13 mouse cellular contexts compared by ENCODE assay signal in genomic region chr8:24725630-24726029, GRCm38 (mm10). TPM values are rescaled to one million over a fixed set of nuclear protein-coding genes. Genes with fewer than 3 reads are reported as not detected.
A peak's percentile ranks its signal among the peaks of the same experiment; 100 is the strongest.
DNase-seq lines count a peak whose midpoint lies in the region; ATAC-seq lines count a peak whose summit lies in the region.
"Had no signal": no experiment of that assay in that cellular context is flagged by ENCODE, and none has a peak within 500 bp of the region (broad histone marks: within the 10 kb centered on the region; RNA-seq: fewer than 3 reads in every experiment).

Gene Adam3 (minus strand): TSS chr8:24725852.

- DNase-seq in layer of hippocampus, adult 9-11 months, result peak; percentile 5
- DNase-seq in layer of hippocampus, postnatal 25 days (ENCODE audit: extremely low spot score in 1 of 2, low spot score in 1 of 2), result no peak
- peak; percentile 12 for DNase-seq in R1 (ENCODE audit: low read depth, low spot score)
- DNase-seq in lung, postnatal 36 days, result peak; percentile 25
- no peak for DNase-seq in adrenal gland, postnatal 4 days (ENCODE audit: low spot score in 2 of 2)
- no peak for DNase-seq in gastrocnemius, postnatal 4 days (ENCODE audit: low spot score in 2 of 2)
- DNase-seq: gastrocnemius, postnatal 25 days; heart, postnatal 4 days; right cerebral cortex, postnatal 25 days had no signal

- ATAC-seq in common myeloid progenitor, adult 5-6 weeks (replicated peaks; ENCODE audit: low read depth, poor library complexity, severe bottlenecking), result peak; percentile 100
- ATAC-seq: forebrain, embryonic 13.5 days; intestine, postnatal 0 days had no signal

RNA-seq across cellular contexts. Expression of gene Adam3, which starts in this region (rescaled TPM):
- total RNA-seq in layer of hippocampus, postnatal 25 days (2021), result not detected
- 4.1 TPM in 1 of 2 replicates, not detected in the other for total RNA-seq in common myeloid progenitor, adult 5-6 weeks (2017)
- total RNA-seq in adrenal gland, postnatal 4 days (2021), result under 1 TPM; 0.22 to 0.79 TPM
- under 1 TPM; 0.29 to 0.66 TPM for total RNA-seq in gastrocnemius, postnatal 4 days (2021)
- total RNA-seq: ES-E14; gastrocnemius, postnatal 25 days; heart, postnatal 4 days had no signal

Comparison
In these comparisons a context has a peak if more than half of its experiments do, and no peak if none do; other contexts are left out.
1. DNase-seq: peak in layer of hippocampus, adult 9-11 months (single experiment), R1 (single experiment) and lung, postnatal 36 days (single experiment); none in layer of hippocampus, postnatal 25 days (0 of 2), adrenal gland, postnatal 4 days (0 of 2) and gastrocnemius, postnatal 4 days (0 of 2).